Mouse (Mus musculus) limb, embryonic 10.5 days (tissue): ENCODE results near the gene Olfr525. TPM values are rescaled to one million over a fixed set of nuclear protein-coding genes. Genes with fewer than 3 reads are reported as not detected.

Experiments
- polyA plus RNA-seq: library from polyadenylated mRNA; unstranded; fragments of >200 nt; fragmentation: Nextera tagmentation; extraction: Ambion mirVana; gene quantifications from 2 replicates; pipeline ENCODE4 v1.2.1, GENCODE M21; 2016

Gene Olfr525
- polyA plus RNA-seq, 1 experiment from 2014 or later = not detected

Other genes starting within 250 kb of the Olfr525 start
- gene Caly, start 238.3 kb upstream of the Olfr525 start, polyA plus RNA-seq = 1.1 and 1.2 TPM in 2 replicates
- not detected in 2 replicates for gene Prap1, start 227.5 kb upstream of the Olfr525 start, polyA plus RNA-seq
- gene Fuom, start 218.4 kb upstream of the Olfr525 start, polyA plus RNA-seq = 8.7 and 13.9 TPM in 2 replicates
- 19.2 and 23.7 TPM in 2 replicates for gene Paox, start 205.1 kb upstream of the Olfr525 start, polyA plus RNA-seq
- gene Echs1, start 204.4 kb upstream of the Olfr525 start, polyA plus RNA-seq = 174 and 178 TPM in 2 replicates
- gene Mtg1, start 183.3 kb upstream of the Olfr525 start, polyA plus RNA-seq = 29.5 and 31.9 TPM in 2 replicates
- not detected in 2 replicates for gene Sprn, start 166.0 kb upstream of the Olfr525 start, polyA plus RNA-seq
- gene Olfr522, start 156.1 kb upstream of the Olfr525 start, polyA plus RNA-seq = not detected in 2 replicates
- gene Olfr523, start 147.6 kb upstream of the Olfr525 start, polyA plus RNA-seq = not detected in 2 replicates
- gene Olfr524, start 114.9 kb upstream of the Olfr525 start, polyA plus RNA-seq = not detected in 2 replicates
- gene Cd163l1, start 102.6 kb upstream of the Olfr525 start, polyA plus RNA-seq = 0.04 TPM in 1 of 2 replicates, not detected in the other
- not detected in 2 replicates for gene 5830411N06Rik, start 73.6 kb upstream of the Olfr525 start, polyA plus RNA-seq
- not detected in 2 replicates for gene Olfr527, start 13.2 kb downstream of the Olfr525 start, polyA plus RNA-seq
- gene Olfr60, start 40.8 kb downstream of the Olfr525 start, polyA plus RNA-seq = not detected in 2 replicates
- not detected in 2 replicates for gene Olfr530, start 55.5 kb downstream of the Olfr525 start, polyA plus RNA-seq
- gene Olfr531, start 82.1 kb downstream of the Olfr525 start, polyA plus RNA-seq = not detected in 2 replicates
- not detected in 2 replicates for gene Olfr532, start 100.8 kb downstream of the Olfr525 start, polyA plus RNA-seq
- gene Olfr533, start 142.5 kb downstream of the Olfr525 start, polyA plus RNA-seq = not detected in 2 replicates
- gene Olfr535, start 163.4 kb downstream of the Olfr525 start, polyA plus RNA-seq = not detected in 2 replicates
- not detected in 2 replicates for gene Olfr536, start 186.5 kb downstream of the Olfr525 start, polyA plus RNA-seq
- not detected in 2 replicates for gene Olfr538, start 247.0 kb downstream of the Olfr525 start, polyA plus RNA-seq